Mouse (Mus musculus) lung, postnatal 14 days (tissue): Measurements from ENCODE around the gene Rpl10a.

ENCODE experiments used
- DNase-seq: peaks from one replicate; pipeline ENCODE4 v3.0.0; 2021

Rpl10a gene

DNA sequence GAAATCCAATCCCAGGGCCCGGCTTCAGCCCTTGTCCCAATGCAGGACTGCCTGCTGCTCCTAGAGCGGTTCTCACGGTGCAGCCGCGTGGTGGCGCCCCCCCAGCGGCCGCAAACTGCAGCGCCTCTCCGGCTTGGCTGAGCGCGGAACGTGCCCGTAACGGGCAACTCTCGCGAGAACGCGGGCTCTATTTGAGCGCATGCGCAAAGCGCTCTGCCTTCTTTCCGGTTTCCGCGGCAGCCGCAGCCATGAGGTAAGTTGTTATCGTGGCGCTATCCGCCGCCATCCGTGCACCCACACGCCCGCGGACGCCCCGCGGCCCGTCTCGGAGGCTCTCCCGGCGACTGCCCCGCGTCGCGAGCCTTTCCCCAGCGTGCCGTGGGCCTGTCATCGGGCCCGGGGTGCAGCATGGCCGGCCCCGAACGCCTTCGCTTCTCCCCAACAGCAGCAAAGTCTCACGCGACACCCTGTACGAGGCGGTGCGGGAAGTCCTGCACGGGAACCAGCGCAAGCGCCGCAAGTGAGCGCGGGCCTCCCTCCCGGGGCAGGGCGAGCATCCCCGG lies at the start of gene Rpl10a:
TSS of gene Rpl10a (plus strand) at position 106 of the 563 bp plus-strand sequence.
- peak; percentile 100 for DNase-seq

DNA sequence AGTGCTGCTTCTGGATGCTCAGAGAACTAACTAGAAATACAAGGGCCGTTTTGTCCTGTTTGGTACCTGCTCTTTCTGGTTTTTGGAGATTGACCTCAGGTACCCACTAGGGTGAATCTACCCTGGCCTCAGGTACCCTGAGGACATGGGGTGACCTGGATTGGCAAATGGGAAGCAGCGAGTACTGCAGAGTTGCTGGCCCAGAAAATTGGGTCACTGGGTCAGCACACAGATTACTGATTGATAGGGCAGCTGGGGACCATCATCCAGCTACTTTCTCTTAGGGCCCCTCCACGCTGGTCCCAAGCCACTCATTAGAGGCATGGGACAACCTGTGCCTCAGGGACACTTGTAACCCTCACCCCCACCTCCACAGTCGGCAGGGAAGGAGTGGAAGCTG lies 49.0 kb upstream of the Rpl10a start:
- DNase-seq, result no peak

DNA sequence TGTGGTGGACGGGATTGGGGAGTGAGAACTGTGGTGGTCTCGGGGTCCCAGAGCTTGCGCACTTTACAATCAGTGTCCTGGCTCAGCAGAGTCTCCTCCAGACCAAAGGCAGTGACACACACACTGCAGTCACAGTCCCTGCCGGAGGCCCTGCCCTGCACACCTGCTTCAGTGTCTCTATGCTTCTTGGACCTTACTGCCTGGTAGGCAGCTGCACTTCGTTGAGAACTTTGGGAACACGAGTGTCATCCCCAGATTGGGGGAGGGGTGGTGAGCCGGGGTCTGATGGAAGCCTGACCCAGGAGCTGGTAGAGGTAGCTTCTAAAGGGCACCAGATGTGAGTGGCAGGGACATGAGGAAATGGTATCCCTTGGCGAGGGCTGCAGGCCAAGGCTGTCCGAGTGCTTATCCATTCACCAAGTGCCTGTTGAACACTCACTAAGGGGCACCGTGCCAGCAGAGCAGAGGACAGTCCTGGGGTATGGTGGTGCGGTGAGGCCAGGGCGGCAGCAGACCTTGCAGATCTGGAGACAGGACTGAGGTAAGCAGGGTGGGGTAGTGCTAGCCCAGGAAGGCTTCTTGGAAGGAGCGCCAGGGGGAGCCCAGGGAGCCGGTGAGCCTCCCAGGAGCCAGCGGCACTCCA lies 48.4 kb upstream of the Rpl10a start:
- peak; percentile 66 for DNase-seq

DNA sequence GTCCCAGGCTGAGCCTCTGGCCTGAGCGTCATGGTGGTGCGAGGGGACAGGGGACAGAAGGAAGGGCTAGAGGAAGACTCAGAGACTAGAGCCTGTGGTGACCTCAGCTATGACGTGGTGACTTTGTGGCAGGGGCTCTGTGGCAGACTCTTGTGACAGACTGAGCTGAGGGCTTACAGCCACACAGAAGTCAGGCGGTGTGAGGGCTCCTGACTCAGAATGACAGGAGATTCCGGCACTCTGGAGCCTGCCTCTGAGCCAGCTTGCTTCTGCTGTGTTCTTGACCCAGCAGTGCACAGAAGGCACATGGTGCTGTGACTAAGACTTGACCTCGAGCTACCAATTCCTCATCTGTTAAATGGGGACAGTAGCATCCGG lies 47.9 kb upstream of the Rpl10a start:
- DNase-seq, result no peak

DNA sequence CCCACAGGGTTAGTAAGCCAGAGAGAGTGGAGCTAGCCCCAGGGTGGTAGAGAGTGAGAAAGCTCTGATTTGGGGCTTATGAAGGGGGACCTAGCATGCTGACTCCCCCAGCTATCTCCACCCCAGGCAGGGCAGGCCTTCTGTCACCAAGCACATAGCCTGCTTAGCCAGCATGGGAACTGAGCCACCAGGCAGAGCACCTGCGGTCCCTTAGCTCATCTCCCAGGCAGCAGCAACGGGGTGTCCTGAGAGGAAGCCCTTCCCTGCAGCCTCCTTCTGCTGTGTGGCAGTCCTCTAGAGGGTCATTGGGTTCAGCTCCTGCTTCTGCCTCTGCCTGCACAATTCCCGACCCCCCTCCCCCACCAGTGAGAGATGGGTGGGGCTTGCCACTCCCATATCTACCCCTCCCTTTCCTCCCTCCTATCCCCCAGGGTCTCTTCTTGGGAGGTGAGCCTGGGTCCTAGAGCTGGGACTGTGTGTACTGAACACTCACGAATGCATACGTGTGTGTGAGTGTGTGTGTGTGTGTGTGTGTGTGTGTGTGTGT lies 47.4 kb upstream of the Rpl10a start:
- DNase-seq, result no peak

DNA sequence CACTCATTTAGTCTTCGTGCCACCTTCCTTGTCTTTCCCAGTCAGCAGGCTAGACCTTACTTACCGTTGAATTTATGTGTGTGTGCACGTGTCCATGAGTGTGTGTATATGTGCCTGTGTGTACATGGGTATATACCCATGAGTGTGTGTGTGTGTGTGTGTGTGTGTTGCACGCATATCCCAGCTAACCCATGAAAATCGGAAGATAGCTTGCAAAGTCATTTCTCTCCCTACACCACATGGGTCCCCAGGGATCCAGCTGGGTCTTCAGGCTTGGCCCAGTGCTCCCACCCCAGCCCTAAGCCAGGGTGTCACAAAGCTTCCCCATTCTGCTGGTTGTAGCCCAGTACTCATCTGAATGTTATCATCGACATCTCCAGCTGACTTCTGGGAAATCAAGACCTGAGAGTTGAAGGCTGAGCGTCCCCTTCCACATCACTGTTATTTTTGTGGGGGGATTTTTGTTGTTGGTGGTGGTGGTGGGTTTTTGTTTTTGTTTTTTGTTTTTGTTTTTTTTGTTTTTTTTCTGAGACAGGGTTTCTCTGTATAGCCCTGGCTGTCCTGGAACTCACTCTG lies 46.3 kb upstream of the Rpl10a start:
- DNase-seq, result no peak

DNA sequence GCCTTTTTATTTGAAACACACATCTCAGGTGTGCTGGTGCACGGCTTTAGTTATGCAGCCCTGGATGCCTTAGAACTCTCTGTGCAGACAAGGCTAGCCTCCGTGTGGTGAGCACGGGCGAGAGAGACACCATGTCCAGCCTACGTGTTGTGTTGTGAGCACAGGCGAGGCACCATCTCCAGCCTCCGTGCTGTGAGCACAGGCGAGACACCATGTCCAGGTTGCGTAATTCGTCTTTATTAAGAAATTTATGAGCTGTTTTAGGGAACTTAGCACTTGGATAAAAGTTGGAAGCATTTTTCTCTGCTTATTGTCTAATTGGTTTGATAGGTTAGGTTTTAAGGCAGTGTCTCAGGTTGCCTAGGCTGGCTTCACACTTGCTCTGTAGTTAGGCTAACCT lies 45.1 kb upstream of the Rpl10a start:
- no peak for DNase-seq

DNA sequence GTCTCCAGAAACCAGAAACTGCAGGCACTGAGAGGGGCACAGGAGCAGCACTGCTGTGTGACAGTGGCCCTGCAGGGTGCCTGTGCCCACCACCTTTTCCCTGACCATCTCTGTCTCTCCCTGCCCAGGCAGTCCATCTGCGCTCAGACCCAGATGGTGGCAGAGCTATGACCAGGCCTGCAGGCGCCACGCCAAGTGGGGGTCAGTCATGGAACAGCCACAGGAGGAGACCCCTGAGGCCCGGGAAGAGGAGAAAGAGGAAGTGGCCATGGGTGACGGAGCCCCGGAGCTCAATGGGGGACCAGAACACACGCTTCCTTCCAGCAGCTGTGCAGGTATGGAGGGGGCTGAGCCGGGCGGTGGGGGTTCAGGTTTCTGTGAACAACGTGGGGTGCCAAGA lies 42.1 kb upstream of the Rpl10a start:
- DNase-seq, result no peak

DNA sequence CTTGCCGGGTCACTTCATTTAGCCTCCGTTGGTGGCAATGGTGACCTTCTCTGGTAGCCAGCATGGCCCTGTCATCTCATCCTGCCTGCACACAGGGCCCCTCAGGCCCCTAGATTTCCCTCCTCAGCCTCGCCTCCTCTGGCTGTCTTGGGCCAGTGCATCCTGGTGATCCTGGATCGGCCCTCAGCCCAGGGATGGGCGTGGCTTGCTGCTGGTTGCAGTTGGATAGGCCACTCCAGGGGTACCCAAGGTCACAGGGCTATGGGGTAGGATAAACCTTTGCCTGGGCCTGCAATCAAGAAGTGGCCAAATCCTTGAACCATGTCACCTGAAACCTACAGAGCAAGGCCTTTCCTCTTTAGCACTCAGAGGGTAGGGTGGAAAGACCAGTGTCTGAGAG lies 41.3 kb upstream of the Rpl10a start:
- DNase-seq, result no peak

DNA sequence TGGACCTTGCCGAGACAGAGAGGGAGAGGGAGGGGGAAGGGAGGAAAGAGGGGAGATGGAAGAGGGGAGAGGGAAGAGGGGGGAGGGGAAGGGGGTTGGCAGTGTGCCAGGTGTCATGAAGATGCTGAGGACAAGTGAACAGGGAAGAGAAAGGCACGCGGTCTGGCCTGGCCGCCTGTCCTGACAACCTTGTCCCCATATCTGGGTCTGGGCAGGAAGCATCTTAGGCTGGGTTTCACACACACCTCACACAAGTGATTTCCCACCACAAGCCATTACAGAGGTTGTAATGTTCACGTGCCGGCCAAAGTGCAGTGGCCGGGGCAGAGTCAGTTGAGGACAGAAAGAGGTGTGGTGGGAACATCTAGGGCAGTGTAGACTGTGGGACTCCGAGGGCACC lies 40.7 kb upstream of the Rpl10a start:
- DNase-seq, result no peak

DNA sequence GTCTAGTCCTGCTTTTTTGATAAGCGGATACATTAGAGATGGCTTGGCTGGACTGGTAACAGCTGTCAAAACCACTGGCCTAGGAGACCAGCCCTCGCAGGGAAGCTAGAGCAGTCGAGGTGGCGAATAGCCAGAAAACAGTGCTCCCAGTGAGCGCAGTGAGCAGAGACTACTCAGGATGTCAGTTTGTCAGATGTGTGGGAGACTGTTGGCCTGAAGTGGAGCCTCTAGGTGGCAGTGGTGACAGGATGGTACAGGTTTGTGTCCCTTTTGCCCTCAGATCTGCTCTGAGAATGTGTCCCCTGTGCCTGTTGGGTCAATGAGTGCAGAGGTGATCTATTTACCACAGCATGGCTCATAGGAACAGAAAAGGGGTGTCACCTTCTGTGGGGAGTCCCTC lies 40.3 kb upstream of the Rpl10a start:
- no peak for DNase-seq

DNA sequence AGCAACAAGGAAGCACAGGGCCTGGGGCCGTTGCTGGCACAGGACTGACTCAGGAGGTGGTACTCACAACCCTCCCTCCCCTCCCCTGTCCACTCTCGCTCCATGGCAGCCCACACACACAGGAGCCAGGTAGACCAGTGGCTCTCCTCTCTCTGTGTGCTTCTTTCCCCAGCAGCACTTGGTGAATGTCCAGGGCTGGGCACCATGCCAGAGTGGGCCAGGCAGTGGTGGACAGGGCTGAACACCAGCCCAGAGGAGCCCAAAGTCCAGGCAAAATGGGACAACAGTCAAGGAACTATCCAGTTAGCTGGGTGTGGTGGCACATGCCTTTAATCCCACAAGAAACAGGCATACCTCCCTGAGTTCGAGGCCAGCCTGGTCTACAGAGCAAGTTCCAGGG lies 38.0 kb upstream of the Rpl10a start:
- DNase-seq, result peak; percentile 79

DNA sequence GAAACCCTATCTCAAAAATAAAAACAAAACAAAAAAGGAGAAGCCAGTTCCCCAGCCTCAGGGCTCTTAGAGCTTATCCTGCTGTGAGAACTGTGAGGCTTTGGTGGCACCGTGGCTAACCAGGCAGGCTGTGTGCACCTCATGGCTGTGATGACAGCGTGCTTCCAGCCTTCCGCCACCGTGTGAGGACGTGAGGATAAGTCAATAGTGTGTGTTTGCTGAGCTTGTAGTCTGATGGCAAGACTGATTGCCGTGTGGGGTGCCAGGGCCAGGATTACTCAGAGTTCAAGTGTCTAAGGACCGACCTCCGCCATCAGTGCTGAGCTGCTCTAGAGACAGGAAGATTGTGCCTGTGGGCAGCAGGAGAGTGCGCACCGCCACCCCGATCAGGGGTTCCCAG lies 37.6 kb upstream of the Rpl10a start:
- no peak for DNase-seq

DNA sequence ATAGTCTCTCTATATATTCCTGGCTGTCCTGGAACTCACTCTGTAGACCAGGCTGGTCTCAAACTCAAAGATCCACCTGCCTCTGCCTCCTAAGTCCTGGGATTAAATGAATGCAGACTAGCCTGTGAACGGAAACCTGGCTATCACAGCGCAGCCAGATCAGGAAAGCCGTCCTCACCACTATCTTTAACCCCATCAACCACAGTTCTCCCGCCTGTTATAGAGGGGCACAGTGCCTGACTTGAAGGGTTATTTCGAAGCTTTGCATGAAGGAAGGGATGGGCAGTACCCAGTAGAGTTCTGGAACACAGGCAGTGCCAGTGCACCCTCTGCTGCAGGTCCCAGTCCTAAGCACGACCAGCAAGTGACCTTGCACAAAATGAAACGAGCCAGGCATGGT lies 36.9 kb upstream of the Rpl10a start:
- no peak for DNase-seq

DNA sequence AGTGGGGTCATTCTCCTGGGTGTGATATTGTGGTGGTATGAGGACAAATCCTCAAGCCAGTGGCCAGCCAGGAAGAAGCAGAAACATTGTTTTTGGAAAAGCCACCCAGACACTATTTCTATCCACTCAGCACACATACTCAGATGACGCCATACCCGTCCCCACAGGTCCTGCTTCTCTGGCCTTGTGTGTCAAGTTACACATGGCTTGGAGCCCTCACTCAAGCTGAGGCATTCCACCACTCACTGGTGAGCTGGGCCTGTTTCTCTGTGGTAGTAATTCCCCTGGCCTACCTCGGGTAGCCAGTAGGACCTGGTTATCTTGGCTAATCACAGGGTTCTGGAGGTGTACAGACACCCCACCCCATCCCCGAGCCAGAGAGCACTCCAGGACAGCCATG lies 34.6 kb upstream of the Rpl10a start:
- DNase-seq, result no peak

DNA sequence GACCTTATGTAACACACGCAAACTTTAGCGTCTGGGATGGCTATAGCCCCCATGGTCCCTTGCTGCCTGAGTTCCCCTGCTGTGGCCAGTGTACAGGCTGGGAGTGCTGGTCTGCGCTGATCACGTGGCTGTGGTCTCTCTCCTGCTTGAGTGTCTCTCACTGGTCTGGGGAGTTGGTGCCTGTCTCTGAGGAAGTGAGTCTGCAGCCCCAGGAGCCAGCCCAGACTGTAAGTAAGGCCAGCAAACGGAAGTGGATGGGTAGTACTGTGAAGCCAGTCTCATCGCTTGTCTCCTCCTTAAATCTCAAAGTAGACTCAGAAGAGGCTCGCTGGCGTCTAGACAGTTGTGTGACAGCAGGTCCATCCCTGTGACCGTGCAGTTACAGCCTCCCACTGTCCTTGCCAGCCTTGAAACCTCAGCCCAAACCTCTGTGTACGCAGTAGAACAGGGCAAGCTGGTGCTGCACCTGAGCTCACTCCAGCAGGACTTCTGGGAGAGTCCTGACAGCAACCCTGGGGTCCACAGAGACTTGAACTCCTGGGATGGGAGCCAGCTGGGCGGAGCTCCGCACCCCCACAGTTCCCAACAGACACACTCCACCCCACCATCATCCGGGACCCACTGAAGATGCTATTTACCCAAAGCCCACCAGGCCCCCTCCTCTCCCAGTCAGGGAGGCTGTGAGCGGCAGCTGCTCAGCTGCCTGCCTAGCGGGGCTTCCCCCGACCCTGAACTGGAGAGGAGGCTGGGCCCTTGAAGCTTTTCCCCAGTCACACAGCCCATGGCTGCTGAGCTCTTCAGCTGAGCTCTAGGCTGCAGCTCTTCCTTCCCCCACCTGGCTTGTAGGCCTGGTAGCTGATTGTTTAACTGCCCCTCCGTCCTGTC lies 33.6 kb upstream of the Rpl10a start:
- DNase-seq, result no peak

DNA sequence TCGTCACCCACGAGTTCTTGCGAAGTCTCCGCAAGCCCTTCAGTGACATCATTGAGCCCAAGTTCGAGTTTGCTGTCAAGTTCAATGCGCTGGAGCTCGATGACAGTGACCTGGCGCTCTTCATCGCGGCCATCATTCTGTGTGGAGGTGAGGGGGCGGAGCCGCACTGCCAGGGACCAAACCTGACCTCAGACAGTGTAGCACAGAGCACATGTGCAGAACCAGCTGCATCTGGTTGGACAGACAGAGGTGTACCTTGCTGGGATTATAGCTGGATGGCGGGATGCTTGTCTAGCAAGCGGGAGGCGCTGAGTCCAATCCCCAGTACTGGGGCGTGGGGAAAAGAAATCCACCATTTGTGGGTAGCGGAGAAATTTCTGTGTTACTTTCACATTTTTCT lies 29.4 kb upstream of the Rpl10a start:
- no peak for DNase-seq

DNA sequence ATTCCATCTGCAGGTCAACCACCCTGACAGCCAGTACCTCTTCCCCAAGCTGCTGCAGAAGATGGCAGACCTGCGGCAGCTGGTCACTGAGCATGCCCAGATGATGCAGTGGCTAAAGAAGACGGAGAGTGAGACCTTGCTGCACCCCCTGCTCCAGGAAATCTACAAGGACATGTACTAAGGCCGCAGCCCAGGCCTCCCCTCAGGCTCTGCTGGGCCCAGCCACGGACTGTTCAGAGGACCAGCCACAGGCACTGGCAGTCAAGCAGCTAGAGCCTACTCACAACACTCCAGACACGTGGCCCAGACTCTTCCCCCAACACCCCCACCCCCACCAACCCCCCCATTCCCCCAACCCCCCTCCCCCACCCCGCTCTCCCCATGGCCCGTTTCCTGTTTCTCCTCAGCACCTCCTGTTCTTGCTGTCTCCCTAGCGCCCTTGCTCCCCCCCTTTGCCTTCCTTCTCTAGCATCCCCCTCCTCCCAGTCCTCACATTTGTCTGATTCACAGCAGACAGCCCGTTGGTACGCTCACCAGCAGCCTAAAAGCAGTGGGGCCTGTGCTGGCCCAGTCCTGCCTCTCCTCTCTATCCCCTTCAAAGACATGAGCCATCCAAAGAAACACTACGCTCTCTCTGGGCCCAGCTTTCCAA lies 28.5 kb upstream of the Rpl10a start:
- no peak for DNase-seq

DNA sequence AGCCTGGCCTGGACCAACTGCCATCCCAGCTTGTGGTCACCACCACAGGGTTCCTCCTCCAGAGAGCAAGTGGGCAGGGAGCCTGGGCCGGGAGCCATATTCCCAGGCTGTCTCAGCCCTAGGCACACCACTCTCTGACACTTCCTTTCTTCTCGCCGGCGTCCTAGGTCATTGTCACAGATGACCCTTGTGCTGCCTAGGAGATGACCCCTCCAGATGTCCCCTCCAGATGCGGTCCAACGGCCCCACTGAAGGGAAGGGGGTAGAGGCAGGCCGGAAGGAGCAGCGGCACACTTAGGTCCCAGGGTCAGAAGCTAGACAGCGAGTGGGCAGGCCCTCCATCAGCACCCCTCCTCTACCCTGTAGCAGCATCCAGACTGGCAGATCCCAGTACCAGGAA lies 27.9 kb upstream of the Rpl10a start:
- DNase-seq, result peak; percentile 24

DNA sequence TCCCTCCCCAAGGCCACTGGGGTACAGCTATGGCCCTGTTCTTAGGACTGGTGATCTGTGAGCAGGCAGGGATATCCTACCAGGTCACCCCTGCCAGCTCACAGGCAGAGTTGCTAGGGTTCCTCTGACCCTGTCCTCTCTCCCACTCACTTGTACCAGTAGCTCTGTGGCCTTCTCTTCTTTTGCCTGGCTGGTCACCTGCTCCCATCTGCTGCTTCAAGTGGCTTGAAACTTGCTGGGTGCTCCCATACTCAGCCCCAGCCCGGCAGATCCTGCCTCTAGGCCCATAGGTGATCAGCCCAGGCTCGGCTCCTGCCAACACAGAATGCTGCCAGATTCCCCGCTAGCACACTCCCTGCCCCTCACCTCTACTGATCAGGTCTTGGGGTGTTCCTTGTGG lies 27.4 kb upstream of the Rpl10a start:
- no peak for DNase-seq

DNA sequence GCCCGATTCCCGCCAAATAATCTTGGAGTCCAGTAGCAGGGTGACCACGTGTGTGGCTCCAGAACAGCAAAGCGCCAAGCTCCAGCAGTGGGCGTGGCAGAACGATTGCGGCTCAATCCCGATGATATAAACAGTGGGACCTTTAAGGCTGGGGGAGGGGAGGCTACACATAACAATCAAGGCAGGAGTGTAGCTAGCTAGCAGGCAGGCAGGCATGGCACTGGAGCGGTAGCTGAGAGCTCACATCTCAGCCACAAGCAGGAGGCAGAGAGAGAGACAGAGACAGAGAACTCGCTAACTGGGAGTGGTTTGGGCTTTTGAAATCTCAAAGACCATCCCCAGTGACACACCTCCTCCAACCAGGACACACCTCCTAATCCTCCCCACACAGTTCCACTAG lies 23.1 kb upstream of the Rpl10a start:
- DNase-seq, result no peak

DNA sequence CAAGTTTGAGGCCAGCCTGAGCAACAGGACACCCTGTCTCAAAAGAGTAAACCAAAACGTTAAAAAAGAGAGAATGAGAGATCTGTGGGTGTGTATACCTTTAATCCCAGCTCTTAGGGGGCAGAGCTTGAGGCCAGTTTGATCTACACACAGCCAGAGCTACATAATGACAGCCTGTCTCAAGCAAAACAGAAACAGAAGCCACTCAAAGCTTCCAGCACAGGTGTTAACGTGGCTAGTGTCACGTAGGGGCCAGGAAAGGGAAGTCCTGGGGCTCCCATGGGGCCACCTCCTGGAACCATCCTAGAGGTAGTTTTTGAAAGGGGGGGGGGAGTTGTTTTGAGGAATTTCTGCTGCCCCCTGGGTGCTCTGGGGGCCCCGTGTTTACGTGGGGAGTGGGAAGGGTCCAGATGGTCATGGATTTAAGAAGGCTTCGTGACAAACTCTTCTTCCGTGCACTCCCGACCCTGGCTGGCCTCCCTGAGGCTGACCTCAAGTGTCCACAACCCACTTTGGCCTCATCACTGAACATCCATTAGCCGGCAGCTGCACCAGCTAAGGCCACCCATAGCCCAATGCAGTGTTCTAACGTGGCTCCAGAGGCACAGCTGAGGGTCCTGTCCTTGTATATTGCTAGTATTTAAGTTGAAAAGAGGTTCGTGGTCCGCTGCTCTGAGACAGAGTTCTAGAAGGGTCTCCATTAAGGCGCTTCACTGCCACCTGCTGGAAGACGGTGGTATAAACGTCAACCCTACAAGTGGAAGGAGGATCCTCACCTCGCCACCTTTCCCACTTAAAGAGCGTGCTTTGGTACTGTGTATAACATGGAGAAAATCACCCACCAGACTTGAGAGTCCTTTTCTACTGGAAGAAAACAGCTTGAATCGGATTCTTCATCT lies 19.7 kb upstream of the Rpl10a start:
- peak; percentile 97 for DNase-seq
